Mouse (Mus musculus): ENCODE measurements around the gene Hist2h2aa1.
"Not testable (repeated sequence)": the region's sequence is repeated elsewhere in the genome, so short reads cannot be mapped to it uniquely, and the experiment has no call there.

Gene Hist2h2aa1

GRCm38 (mm10) chr3:96251787-96252186, 6.5 kb downstream of the Hist2h2aa1 start:
- DNase-seq (ENCODE audit: inconsistent ontology term), result no peak

GRCm38 (mm10) chr3:96254683-96255355, 9.5 kb downstream of the Hist2h2aa1 start:
- no peak for DNase-seq (ENCODE audit: inconsistent ontology term)

GRCm38 (mm10) chr3:96255926-96256593, 10.8 kb downstream of the Hist2h2aa1 start:
- DNase-seq (ENCODE audit: inconsistent ontology term), result no peak

DNA sequence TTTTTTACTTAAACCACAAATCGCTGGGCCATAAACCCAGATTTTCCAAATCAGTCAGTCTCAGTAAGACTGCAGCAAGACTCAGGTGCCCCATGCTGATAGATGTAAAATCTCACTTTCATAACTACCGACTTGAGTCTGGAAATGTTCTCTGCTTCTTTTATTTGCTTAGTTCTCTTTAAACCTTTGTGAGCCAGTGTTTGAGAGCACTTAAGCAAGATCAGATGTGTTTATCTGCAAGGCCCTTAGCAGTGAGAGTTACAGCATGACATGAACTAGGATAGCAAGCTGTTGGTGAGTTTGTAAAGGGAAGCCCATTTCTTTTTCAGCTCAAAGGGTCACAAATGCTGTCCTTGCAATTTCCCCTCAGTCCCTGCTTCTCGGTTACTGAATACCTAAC, 11.9 kb downstream of the Hist2h2aa1 start:
- no peak for DNase-seq (ENCODE audit: inconsistent ontology term)

DNA sequence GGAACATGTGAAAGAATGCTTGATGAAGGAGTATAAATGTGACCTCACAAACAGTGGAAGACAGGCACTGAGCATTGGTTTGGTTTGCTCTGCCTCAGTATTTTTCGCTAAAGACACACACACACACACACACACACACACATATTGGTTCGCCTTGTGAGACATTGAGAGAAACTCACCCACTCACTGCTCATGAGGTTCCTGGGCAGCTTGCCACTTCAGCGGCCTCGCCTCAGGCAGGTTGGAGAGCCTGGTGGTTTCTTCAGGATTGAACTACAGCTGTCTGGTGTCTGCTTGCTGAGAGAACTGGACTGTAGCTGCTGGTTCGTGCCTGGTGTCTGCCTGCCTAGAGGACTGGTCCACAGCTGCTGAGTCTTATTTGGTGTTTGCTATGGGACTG, 14.9 kb downstream of the Hist2h2aa1 start:
- no peak for DNase-seq (ENCODE audit: inconsistent ontology term)

DNA sequence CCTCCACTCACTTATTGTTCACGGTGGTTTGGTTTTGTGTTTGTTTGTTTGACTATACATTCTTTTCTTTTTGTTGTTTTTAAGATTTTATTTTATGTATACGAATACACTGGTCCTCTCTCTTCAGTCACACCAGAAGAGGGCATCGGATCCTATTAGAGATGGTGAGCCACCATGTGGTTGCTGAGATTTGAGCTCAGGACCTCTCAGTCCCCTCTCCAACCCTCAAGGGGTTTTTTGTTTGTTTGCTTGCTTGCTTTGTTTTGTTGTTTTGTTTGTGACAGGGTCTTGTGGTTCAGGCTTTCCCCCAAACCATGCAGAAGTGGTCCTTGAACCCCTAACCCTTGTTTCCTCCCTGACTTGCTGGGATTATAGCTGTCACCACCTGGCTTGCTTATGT, 16.3 kb downstream of the Hist2h2aa1 start:
- DNase-seq (ENCODE audit: inconsistent ontology term), result no peak

DNA sequence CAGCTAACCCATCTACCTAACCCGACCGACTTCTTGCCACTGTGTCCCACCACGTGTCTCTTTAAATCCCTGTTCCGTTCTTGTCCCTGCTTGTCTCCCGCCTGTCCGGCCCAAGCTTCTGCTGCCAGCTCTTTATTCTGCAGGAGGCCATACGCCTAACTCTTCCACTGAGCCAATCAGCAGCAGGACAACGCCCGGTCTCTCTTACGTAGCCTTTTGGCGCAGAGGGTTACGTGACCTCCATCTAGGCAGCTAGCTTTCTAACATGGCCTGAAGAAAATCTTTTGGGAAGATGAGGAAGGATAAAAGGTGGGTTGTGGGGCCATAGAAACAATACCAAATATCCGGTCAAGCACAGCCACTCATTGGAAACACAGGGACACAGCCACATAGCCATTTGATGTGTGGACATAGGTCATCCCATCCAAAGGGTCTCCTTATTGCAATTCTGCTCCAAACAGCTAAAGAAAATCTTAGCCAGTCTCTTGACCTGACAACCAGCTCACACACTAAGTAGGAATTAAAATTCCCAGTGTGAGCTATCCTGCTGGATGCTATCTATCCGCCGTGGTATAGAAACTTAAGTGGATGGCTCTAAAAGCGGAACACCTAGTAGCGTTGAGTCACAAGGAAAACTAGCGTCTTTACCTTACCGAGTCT, 17.0 kb downstream of the Hist2h2aa1 start:
- DNase-seq (ENCODE audit: inconsistent ontology term), result peak; percentile 84

DNA sequence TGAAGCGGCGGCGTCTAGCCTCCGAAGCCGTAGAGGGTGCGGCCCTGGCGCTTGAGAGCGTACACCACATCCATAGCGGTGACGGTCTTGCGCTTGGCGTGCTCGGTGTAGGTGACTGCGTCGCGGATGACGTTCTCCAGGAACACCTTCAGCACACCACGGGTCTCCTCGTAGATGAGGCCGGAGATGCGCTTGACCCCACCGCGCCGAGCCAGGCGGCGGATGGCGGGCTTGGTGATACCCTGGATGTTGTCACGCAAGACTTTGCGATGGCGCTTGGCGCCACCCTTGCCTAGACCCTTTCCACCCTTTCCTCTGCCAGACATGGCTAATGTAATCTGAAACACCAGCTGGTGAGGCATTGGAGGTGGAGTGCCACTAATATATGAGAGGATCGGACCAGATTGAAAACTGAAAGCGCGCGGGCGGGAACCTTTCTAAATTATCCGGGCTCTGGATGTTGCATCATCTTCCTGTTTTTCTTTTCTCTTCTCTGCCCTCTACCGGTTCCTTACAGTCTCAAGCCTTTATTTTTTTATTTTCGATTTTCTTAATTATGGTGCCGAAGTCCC, 17.8 kb downstream of the Hist2h2aa1 start, which contains the start of gene Hist2h4:
TSS of gene Hist2h4 (minus strand) at position 333 of the 572 bp plus-strand sequence.
- peak; percentile 97 for DNase-seq (ENCODE audit: inconsistent ontology term)

GRCm38 (mm10) chr3:96263558-96264403, 18.5 kb downstream of the Hist2h2aa1 start:
- no peak for DNase-seq (ENCODE audit: inconsistent ontology term)

DNA sequence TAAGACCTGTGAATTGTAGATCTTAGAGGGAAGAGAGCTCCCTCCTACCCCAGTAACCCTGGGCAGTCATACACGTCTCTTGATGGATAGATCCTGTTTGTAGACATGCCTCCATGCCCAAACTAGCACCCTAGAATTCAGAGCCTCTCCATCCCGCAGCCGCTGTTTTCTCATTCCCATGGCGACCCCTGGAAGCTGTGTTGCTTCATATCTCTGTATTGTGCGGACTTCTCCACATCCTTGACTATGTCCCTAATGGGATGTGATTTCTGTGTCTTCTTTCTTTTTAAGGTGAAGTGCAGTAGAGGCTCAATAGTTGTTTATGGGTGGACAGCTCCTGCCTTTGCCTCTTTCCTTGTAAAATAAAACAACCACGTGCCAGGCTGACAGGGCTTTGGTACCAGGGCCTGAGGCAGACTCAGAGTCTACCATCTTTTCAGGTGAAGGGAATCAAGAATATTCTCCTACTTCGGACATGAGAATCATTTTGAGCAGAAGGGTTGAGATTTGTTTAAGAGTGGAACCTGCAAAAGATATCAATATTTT, 19.2 kb downstream of the Hist2h2aa1 start:
- no peak for DNase-seq (ENCODE audit: inconsistent ontology term)

DNA sequence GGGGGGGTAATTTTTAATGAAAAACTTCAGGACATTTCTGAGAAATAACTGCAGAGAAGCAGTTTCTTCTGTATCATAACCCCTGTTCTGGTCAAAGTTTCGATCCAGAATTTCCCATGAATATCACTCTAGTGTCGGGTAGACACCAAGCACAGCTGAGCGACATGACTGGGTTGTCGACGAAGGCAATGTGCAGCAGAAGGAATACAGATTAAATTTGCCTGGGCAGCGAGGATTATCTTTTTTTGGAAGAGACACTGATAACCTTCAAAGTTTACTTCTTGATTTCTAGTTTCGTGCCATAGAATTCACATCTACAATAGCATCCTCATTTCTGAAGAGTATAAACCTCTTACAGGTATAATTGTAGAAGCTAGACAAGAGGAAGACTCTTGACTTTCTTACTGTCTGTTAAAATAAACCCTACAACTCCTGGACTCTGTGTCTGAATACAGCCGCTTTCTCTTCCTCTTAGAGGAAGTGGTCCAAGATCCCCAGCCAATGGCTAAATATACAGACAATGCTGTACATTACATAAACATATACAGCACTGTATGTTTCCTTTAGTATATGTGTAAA, 20.9 kb downstream of the Hist2h2aa1 start:
- no peak for DNase-seq (ENCODE audit: inconsistent ontology term)

- no peak for DNase-seq (ENCODE audit: inconsistent ontology term)
These were observed 22.2 kb downstream of the Hist2h2aa1 start for GRCm38 (mm10) chr3:96267541-96267940.

GRCm38 (mm10) chr3:96268051-96268775, 22.9 kb downstream of the Hist2h2aa1 start, which contains the start of gene Hist2h3b:
Hist2h3b (plus strand) TSS chr3:96268654.
- DNase-seq (ENCODE audit: inconsistent ontology term), result peak; percentile 84

GRCm38 (mm10) chr3:96268776-96269378, 23.6 kb downstream of the Hist2h2aa1 start:
- not testable (repeated sequence) for DNase-seq (ENCODE audit: inconsistent ontology term)

GRCm38 (mm10) chr3:96269511-96270474, 24.5 kb downstream of the Hist2h2aa1 start, which contains the start of gene Hist2h2bb:
Hist2h2bb (plus strand) TSS chr3:96269752.
- DNase-seq (ENCODE audit: inconsistent ontology term), result peak; percentile 91

DNA sequence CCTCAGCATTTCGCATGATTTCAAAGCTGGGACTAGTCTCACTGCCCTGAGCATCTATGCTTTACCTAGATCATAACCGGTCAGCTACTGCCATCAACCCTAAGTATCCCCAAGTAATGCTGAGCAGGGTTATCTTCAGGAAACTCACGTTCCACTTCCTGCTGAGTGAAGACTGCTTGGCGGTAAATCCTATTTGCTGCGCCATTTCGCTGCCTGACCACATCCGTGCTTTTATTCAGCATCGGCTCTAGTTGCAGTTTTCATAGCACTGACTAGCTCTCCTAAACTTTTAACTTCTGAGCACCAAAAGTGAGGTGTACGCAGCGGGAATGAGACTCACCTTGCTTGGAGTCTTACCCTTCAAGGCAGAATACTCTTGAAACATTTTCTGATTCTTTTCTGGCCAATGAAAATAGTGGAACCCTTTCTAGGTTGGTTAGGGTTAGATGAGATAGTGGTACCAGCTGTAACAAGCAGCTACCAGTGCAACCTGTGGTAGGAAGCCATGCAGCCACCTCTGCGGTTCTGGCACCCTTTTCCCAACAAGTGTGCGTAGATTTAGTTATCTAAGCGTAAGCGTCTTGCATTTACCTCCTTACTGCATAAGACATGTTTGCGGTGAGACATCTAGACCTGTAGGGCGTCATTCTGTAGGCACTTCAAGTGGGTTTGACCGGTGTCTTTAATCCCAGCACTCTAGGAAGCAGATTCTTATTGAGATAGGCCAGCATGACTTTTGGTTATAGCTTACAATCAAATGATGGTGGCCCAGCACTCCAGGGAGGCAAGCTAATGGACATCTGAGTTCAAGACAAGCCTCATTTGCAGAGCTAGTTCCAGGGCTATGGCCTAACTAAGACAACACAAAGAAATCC, 28.5 kb downstream of the Hist2h2aa1 start:
- no peak for DNase-seq (ENCODE audit: inconsistent ontology term)

DNA sequence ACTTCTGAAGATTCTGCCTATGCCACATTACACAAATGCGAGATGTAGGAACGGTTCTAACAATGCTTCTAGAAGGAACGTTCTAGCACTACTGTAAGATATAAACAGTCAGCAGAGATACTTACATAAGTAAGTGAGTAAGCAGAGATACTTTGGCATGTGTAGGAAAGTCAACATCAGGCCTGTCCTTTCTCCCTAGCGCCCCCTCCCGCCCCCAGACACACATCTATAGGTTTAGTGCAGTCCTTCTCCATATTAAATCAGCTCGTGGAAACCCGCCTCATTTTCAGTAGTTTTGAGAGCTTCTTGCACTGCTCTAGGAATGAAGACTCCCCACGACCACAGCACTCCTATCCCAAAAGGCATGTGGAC, 32.1 kb downstream of the Hist2h2aa1 start:
- no peak for DNase-seq (ENCODE audit: inconsistent ontology term)

Measured in Muller cell, postnatal 12 days (primary cell).